Mouse (Mus musculus) kidney, postnatal 0 days (tissue): Measurements from ENCODE around the gene Chst11. TPM values are rescaled to one million over a fixed set of nuclear protein-coding genes. Genes with fewer than 3 reads are reported as not detected.

Source experiments
- ATAC-seq: fragments of 200-750 bp; cut with Nextera tagmentation; replicated peaks from 2 replicates; pipeline ENCODE4 v1.8.0; 2017; ENCODE audit warnings: low read depth, moderate number of reproducible peaks, moderate TSS enrichment, moderate library complexity; ENCODE audit not compliant: low FRiP score
- DNase-seq: peaks from one replicate; pipeline ENCODE4 v3.0.0-alpha.2; 2016; ENCODE audit warnings: low spot score
- H3K27ac ChIP-seq: fragments of 300-500 bp; sonication (generic); 2 replicates; pipeline ENCODE4 v1.5.1; 2014; ENCODE audit warnings: mild to moderate bottlenecking
- H3K27me3 ChIP-seq: fragments of 300-500 bp; sonication (generic); 2 replicates; pipeline ENCODE4 v1.6.1; 2014; ENCODE audit warnings: low read length, mixed read lengths; ENCODE audit not compliant: insufficient read depth
- H3K36me3 ChIP-seq: fragments of 300-500 bp; sonication (generic); 2 replicates; pipeline ENCODE4 v1.6.1; 2014; ENCODE audit warnings: low read length, mixed read lengths; ENCODE audit not compliant: insufficient read depth
- H3K4me1 ChIP-seq: fragments of 300-500 bp; sonication (generic); replicated peaks from 2 replicates; pipeline ENCODE4 v1.6.1; 2014; ENCODE audit warnings: antibody characterized with exemption, low read length, mixed read lengths; ENCODE audit not compliant: insufficient read depth
- H3K4me2 ChIP-seq: fragments of 300-500 bp; sonication (generic); 2 replicates; pipeline ENCODE4 v1.6.1; 2014; ENCODE audit warnings: mild to moderate bottlenecking, low read length, moderate library complexity, mixed read lengths
- H3K4me3 ChIP-seq: fragments of 300-500 bp; sonication (generic); replicated peaks from 2 replicates; pipeline ENCODE4 v1.5.1; 2014; ENCODE audit warnings: low read depth, low read length
- H3K9ac ChIP-seq: fragments of 300-500 bp; sonication (generic); 2 replicates; pipeline ENCODE4 v1.6.1; 2014; ENCODE audit warnings: low read depth, low read length
- H3K9me3 ChIP-seq: fragments of 300-500 bp; sonication (generic); replicated peaks from 2 replicates; pipeline ENCODE4 v1.6.1; 2016; ENCODE audit warnings: low read length, inconsistent platforms, mixed read lengths
- CTCF ChIP-seq: IDR thresholded peaks from 2 replicates; pipeline ENCODE4 v1.5.1; 2016; ENCODE audit warnings: antibody characterized with exemption, low read depth, mild to moderate bottlenecking, moderate library complexity
- WGBS: fragments of 180-500 bp; shearing (Covaris S2); extraction: QIAGEN DNeasy Blood & Tissue Kit; methylation state at CpG from one replicate; pipeline ENCODE4 v1.1.7; 2014; 5-methylcytosine and 5-hydroxymethylcytosine counted together
- polyA plus RNA-seq: library from polyadenylated mRNA; unstranded; fragments of >200 nt; fragmentation: Nextera tagmentation; extraction: Ambion mirVana; gene quantifications from 2 replicates; pipeline ENCODE4 v1.2.1, GENCODE M21; 2015

Chst11 gene
- polyA plus RNA-seq, 1 experiment from 2014 or later: 2.9 TPM

DNA sequence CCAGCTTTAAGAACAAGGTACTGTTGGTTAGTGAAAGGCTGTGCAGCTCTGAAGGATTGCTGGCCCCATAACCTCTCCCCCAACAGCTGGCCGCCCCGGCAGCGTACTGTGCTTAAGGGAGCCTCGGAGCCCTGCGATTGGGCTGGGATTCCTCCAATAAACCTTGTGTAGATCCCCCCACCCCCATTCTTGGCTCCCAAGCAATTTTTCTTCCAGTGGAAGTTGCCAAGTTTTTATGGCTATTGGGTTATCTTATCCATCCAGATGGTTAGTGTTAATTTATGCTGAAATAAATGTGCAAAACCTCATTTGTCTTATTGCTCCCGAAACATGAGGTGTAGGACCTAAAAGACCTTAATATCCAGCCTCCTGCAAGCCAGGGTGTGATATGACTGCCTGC lies 166.1 kb downstream of the Chst11 start:
- H3K36me3 ChIP-seq: no peaks in the 10 kb centered on the region

GRCm38 (mm10) chr10:83151896-83152685 lies 166.8 kb downstream of the Chst11 start:
- no peak overlapping the region for H3K9ac ChIP-seq
- peak overlapping the region; percentile 34 for H3K4me2 ChIP-seq
- no peak overlapping the region for H3K4me3 ChIP-seq
- ATAC-seq: no peak
- no peaks in the 10 kb centered on the region for H3K36me3 ChIP-seq
- DNase-seq: peak; percentile 63
- no peaks in the 10 kb centered on the region for H3K27me3 ChIP-seq
- H3K27ac ChIP-seq: no peak overlapping the region
- no peaks in the 10 kb centered on the region for H3K9me3 ChIP-seq
- TF ChIP-seq CTCF: no peak
- peaks cover 19% of the 10 kb centered on the region for H3K4me1 ChIP-seq
- 14% methylated on average over 16 of the region's 16 CpGs for WGBS

More for the DNA sequence above, 166.1 kb downstream of the Chst11 start:
- H3K27me3 ChIP-seq: no peaks in the 10 kb centered on the region
- TF ChIP-seq CTCF: no peak
- H3K4me2 ChIP-seq: no peak overlapping the region
- H3K27ac ChIP-seq: no peak overlapping the region
- no peaks in the 10 kb centered on the region for H3K9me3 ChIP-seq
- no peak overlapping the region for H3K4me3 ChIP-seq
- peaks cover 22% of the 10 kb centered on the region for H3K4me1 ChIP-seq
- no peak overlapping the region for H3K9ac ChIP-seq
- 27% methylated on average over 6 of the region's 6 CpGs for WGBS
- 0 out of 2 replicates have a peak, but pooled peaks have one; percentile 30 for ATAC-seq
- peak; percentile 73 for DNase-seq

GRCm38 (mm10) chr10:83152723-83153122 lies 167.4 kb downstream of the Chst11 start:
- 0 out of 2 replicates have a peak overlapping the region, but pooled peaks have one; percentile 34 for H3K4me2 ChIP-seq
- no peak overlapping the region for H3K27ac ChIP-seq
- no peak overlapping the region for H3K9ac ChIP-seq
- WGBS: 79% methylated on average over 1 of the region's 1 CpGs
- no peaks in the 10 kb centered on the region for H3K27me3 ChIP-seq
- TF ChIP-seq CTCF: no peak
- ATAC-seq (no peak), DNase-seq (no peak)
- H3K4me3 ChIP-seq: no peak overlapping the region
- no peaks in the 10 kb centered on the region for H3K9me3 ChIP-seq
- H3K4me1 ChIP-seq: peaks cover 19% of the 10 kb centered on the region
- no peaks in the 10 kb centered on the region for H3K36me3 ChIP-seq

GRCm38 (mm10) chr10:83153374-83153773 lies 168.1 kb downstream of the Chst11 start:
- TF ChIP-seq CTCF: no peak
- no peaks in the 10 kb centered on the region for H3K27me3 ChIP-seq
- peaks cover 19% of the 10 kb centered on the region for H3K4me1 ChIP-seq
- no peak overlapping the region for H3K27ac ChIP-seq
- H3K4me3 ChIP-seq: no peak overlapping the region
- H3K9ac ChIP-seq: no peak overlapping the region
- 89% methylated on average over 5 of the region's 5 CpGs for WGBS
- H3K4me2 ChIP-seq: no peak overlapping the region
- ATAC-seq (no peak), DNase-seq (no peak)
- no peaks in the 10 kb centered on the region for H3K9me3 ChIP-seq
- no peaks in the 10 kb centered on the region for H3K36me3 ChIP-seq

DNA sequence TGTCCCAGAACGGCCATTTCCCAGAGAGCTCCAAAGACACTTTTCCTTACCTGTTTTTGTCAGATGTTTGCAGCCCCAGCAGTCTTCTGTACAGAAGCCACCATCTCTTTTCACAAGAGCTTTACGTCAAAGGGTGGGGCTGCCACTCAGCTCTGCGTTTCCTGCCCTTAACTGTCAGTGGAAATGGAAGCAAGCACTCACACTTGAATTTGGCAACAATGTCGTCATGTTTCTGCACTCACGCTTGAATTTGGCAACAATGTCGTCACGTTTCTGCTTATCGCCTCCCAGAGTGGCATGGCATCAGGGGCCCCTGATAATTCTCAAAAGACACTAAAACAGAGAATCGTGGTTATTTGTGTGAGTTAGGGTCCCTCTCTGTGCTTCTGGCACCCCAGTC lies 168.6 kb downstream of the Chst11 start:
- no peaks in the 10 kb centered on the region for H3K36me3 ChIP-seq
- H3K4me2 ChIP-seq: no peak overlapping the region
- DNase-seq (no peak), ATAC-seq (no peak)
- H3K27ac ChIP-seq: no peak overlapping the region
- no peaks in the 10 kb centered on the region for H3K9me3 ChIP-seq
- H3K9ac ChIP-seq: no peak overlapping the region
- peaks cover 19% of the 10 kb centered on the region for H3K4me1 ChIP-seq
- no peak overlapping the region for H3K4me3 ChIP-seq
- 86% methylated on average over 9 of the region's 9 CpGs for WGBS
- TF ChIP-seq CTCF: no peak
- no peaks in the 10 kb centered on the region for H3K27me3 ChIP-seq

DNA sequence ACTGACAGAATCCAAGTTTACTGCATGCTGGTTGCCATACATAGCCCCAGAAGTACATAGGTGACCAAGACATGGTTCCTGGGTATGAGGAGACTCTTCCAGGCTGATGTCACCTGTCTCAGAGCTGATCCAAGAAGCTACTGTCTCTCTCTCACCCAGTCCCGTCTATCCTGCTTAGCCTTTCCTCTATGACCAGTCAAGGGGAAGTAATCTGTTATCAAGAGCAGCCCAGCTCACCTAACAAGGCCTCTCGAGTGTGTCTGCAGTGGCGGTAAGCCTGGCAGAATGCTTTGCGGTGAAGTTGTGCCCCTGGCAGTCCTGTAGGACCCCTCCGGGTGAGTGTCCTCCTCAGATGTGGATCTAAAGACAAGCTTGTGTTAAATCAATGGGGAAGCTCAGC lies 172.0 kb downstream of the Chst11 start:
- Histone ChIP-seq H3K9me3 (no peaks in the 10 kb centered on the region), H3K4me1 (peaks cover 13% of the 10 kb centered on the region), H3K4me2 (no peak overlapping the region), H3K36me3 (no peaks in the 10 kb centered on the region), H3K9ac (no peak overlapping the region), H3K4me3 (no peak overlapping the region), H3K27ac (no peak overlapping the region), H3K27me3 (no peaks in the 10 kb centered on the region)
- WGBS: 74% methylated on average over 5 of the region's 5 CpGs
- ATAC-seq (no peak), DNase-seq (no peak)
- TF ChIP-seq CTCF: no peak
